Mouse (Mus musculus) small intestine, adult 2 months (tissue): ENCODE data around the gene Spata16.

Experiments
- CTCF ChIP-seq: fragments of 200-500 bp; IDR thresholded peaks from 2 replicates; pipeline ENCODE4 v1.5.1; 2012; ENCODE audit warnings: low read depth, mild to moderate bottlenecking, control low read depth, inconsistent platforms, low read length, moderate library complexity, mixed read lengths; ENCODE audit not compliant: insufficient replicate concordance, insufficient read length; ENCODE audit errors: extremely low read depth
- POLR2A ChIP-seq: fragments of 200-500 bp; IDR thresholded peaks from 2 replicates; pipeline ENCODE4 v1.6.1; 2012; ENCODE audit warnings: low read depth, mild to moderate bottlenecking, control low read depth, inconsistent platforms, low read length, moderate library complexity

DNA sequence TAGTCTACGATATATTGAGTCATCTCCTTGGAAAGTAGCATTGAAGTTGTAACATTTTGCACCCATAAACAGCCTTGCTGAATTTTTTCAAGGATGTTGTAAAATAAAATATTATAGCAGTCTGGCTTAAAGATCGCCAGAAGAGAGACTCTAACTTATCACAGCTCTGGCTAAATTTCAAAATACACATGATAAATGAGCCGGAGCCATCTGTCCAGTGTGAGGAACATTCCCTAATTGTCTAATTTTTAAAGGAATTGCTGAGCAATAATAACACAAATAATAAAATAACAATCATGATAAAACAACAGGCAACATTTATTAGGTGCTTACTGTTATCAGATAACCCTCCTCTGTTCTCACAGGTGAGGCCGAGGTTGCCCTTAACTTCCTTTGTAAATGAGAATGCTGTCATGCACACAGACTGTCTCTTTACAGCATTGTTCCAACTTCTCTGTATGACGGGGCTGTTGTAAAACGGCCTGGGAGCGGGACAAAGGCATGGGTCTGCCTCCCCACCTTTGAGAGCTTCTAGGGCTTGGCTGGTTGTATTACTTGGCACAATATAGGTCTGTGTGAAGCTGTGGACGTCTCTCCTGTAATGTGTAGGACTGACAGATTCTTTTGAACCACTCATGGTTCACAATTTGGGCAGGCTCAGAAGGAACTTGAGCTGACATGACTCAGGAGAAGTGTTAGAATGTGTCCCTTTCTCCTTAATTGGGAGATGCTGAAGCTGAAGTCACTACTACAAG, 3.1 kb downstream of the Spata16 start:
- TF ChIP-seq CTCF, result no peak
- TF ChIP-seq POLR2A, result no peak
